Mouse (Mus musculus) ES-CJ7 (cell line): ENCODE measurements around the gene Fam177a.
A peak's percentile ranks its signal among the peaks of the same experiment; 100 is the strongest.
"Not testable (repeated sequence)": the region's sequence is repeated elsewhere in the genome, so short reads cannot be mapped to it uniquely, and the experiment has no call there.

ENCODE experiments used
- DNase-seq: peaks from one replicate; pipeline ENCODE4 v3.0.0; 2011; ENCODE audit warnings: low read depth, low spot score

Gene Fam177a

DNA sequence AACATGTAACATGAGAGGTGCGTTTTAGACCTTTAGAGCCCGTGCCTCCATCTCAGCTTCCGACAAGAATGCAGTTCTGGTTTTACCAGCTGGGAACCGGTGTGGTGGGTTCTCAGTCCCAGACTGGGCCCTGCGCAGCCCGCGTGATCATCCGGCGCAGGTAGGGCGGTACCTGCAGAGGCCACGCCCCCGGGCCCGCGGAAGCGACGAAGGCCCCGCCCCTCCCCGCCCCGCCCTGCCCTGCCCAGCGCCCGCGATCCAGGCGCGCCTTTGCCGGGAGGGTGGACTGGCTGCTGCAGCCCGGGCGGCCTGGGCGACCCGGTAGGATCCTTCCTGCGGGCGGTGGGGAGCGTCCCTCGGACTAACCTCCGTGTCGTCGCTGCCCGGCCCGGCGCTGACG, at the start of gene Fam177a:
Gene Fam177a, plus strand, starts transcription at position 228 of the 400 bp plus-strand sequence.
- not testable (repeated sequence) for DNase-seq

DNA sequence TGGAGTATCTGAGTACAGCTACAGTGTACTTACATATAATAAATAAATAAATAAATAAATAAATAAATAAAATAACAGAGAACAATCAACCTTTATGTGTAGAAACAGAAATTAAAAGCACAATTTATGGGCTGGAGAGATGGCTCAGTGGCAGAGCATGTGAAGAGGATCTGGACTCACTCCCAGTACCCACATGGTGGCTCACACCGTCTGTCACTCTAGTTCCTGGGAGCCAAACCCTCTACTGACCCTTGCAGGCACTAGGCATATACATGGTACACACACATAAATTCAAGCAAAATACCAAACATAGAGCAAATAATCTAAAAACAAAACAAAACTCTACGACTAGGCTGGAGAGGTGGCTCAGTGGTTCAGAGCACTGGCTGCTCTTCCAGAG, 49.0 kb upstream of the Fam177a start:
- DNase-seq, result no peak

DNA sequence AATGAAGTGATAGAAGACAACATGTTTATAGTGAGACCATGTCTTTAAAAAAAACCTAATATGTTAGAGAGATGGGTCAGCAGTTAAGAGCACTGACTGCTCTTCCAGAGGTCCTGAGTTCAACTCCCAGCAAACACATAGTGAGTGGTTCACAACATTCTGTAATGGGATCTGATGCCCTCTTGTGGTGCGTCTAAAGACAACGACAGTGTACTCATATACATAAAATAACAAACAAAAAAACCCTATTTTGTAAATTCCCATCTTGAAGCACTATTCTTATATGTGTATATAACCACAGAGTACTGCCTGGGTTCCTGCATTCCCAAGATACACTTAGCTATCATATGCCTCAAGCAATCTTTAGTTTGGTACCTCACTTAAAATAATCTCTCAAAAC, 45.6 kb upstream of the Fam177a start:
- not testable (repeated sequence) for DNase-seq

DNA sequence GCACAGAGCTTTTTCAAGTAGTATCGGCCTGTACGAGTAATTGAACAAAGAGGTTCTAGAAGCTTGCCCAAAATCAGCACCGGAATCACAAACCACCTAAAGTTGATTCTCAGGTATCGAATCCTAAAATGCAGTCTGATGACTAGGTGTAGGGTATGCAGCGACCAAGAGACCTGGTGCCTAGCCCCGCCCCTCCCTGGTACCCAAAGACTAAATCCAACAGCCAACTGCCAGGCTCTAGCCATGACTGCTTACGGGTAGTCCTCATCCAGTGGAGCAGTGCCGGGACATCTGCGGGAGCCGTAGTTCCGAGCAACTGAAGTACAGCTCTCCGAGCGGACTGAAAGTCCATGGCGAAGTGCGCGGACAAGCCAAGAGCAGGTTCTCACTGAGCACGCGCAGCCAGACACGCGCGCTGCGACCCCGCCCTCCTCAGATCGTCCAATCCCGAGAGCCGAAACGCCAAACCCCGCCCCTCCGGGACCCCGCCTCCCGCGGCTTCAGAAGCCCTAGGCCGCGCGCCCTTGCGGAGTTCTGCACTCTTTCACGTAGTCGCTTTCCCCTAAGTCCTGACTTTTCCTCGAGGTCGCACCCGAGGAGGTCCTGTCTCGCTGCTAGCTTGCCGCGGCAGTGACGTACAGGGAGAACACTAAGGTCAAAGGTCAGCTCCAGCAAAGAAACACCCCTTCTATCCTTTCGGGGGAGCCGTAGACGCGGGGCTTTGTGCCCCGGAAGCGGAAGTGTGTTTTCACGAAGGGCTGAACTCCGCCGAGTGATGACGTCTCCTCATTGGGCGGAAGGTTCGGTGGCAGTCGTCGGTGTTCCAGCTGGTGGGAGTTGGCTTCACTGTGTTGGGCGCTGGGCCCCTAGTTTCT, 44.3 kb upstream of the Fam177a start, which contains the start of the genes 2700097O09Rik and Srp54a:
Gene 2700097O09Rik, minus strand, starts transcription at position 385 of the 875 bp plus-strand sequence.
Gene Srp54a, plus strand, starts transcription at position 537 of the 875 bp plus-strand sequence.
- DNase-seq, result peak; percentile 93

DNA sequence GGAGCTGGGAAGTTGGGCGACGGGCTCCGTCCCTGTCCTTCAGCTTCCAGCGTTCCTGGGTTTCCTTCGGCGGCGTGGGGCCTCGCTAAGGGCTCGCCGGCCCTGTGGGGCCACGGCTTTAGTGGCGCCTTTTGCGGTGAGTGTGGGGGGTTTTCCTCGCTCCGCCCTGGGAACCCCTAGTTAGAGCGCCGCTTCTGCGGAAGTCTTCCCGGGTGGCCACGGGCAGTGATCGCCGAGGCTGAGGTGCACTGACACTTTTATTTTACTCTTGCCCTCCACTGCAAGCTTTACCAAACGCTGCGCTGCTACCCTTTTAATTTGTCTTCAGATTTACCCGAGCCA, 43.7 kb upstream of the Fam177a start:
- not testable (repeated sequence) for DNase-seq

DNA sequence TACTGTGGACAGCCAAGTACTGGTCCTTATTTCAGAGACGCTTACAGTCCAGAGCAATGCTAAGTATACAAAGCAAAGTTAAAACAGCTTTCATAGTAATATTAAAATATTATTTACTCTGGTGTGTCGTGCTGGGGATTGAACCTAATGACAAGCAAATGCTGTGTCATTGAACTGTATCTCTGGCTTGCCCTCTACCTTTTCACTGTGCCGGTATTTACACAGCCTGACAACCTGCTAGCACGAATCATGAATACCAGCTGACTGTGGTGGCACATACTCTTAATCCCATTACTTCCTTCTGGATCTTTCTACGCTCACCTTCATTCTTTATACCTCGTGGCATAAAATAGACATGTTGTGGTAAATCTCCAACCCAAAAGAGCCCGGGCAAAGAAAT, 32.1 kb upstream of the Fam177a start:
- not testable (repeated sequence) for DNase-seq

DNA sequence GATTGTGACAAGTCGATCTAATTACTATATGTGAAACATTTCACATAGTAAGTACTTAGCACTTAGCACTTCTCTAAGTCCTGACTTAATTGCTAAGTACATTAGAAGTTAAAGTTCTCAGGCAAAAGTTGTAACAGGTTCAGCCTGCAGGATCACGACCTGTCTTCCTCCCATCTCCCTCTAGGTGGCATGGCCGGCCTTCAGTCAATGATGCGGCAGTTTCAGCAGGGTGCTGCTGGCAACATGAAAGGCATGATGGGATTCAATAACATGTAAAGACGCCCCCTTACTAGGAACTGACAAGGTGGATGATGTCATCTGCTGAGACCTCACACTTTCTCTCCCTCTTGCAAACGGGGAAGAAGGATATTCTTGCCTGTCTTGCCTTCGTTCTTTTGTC, 11.7 kb upstream of the Fam177a start:
- not testable (repeated sequence) for DNase-seq

DNA sequence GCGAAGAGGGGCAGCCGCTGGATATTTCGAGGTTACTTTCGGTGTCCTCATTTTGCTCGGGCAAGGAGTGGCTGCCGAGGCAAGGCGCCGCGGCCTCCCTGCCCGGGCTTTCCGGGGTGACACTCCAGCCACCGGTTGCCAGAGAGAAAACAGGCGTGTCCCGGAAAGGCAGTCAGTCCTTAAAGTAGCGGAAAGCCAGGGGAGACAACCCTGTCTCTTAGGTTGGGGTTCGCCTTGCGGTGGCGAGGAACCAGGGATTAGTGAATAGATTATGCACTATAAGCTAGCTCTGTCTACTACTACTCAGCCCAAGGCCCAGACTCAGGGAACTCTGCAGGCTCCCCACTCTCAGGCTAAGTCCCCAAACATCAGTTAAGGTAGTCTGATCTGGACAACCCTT, 462 bp downstream of the Fam177a start:
- not testable (repeated sequence) for DNase-seq

DNA sequence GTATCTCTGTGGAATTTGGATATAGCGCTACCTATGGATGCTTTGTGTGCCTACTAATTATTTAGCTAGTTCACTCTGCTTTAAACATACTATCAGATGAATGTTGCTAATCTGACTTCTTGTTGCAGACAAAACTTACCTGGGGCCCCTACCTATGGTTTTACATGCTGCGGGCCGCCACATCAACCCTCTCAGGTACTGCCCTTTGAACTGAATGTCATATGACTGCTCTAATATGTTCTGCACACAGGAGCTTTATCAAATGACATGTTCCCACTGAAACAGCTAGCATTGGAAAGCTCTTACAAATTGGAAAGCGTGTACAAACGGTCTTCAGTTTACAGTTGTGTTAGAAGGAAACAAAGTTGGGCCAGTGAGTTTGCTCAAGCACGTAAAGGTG, 11.3 kb downstream of the Fam177a start:
- DNase-seq, result not testable (repeated sequence)

DNA sequence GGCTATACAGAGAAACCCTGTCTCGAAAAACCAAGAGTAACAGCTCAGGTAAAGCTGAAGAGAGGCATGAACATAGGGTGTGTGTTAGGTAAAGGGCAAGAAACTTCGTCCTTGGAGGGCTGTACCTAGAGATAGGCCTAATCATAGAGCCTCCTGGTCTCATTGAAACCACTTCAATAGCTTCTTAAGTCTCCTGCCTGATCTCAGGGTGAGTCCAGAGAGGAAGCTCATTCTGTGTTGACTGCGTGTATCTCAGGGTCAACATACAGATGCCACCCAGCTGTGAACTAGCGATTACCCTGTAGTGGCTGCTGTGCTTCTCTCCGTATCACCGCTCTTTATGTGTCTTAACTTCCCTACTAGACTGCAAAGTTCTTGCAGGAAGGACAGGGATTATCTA, 13.6 kb downstream of the Fam177a start:
- DNase-seq, result not testable (repeated sequence)

DNA sequence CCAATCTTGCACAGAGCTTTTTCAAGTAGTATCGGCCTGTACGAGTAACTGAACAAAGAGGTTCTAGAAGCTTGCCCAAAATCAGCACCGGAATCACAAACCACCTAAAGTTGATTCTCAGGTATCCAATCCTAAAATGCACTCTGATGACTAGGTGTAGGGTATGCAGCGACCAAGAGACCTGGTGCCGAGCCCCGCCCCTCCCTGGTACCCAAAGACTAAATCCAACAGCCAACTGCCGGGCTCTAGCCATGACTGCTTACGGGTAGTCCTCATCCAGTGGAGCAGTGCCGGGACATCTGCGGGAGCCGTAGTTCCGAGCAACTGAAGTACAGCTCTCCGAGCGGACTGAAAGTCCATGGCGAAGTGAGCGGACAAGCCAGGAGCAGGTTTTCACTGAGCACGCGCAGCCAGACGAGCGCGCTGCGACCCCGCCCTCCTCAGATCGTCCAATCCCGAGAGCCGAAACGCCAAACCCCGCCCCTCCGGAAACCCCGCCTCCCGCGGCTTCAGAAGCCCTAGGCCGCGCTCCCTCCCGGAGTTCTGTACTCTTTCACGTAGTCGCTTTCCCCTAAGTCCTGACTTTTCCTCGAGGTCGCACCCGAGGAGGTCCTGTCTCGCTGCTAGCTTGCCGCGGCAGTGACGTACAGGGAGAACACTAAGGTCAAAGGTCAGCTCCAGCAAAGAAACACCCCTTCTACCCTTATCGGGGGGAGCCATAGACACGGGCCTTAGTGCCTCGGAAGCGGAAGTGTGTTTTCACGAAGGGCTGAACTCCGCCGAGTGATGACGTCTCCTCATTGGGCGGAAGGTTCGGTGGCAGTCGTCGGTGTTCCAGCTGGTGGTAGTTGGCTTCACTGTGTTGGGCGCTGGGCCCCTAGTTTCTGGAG, 30.5 kb downstream of the Fam177a start, which contains the start of gene Srp54b:
Gene Srp54b, plus strand, starts transcription at position 546 of the 890 bp plus-strand sequence.
- not testable (repeated sequence) for DNase-seq

DNA sequence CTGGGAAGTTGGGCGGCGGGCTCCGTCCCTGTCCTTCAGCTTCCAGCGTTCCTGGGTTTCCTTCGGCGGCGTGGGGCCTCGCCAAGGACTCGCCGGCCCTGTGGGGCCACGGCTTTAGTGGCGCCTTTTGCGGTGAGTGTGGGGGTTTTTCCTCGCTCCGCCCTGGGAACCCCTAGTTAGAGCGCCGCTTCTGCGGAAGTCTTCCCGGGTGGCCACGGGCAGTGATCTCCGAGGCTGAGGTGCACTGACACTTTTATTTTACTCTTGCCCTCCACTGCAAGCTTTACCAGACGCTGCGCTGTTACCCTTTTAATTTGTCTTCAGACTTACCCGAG, 31.1 kb downstream of the Fam177a start:
- not testable (repeated sequence) for DNase-seq

DNA sequence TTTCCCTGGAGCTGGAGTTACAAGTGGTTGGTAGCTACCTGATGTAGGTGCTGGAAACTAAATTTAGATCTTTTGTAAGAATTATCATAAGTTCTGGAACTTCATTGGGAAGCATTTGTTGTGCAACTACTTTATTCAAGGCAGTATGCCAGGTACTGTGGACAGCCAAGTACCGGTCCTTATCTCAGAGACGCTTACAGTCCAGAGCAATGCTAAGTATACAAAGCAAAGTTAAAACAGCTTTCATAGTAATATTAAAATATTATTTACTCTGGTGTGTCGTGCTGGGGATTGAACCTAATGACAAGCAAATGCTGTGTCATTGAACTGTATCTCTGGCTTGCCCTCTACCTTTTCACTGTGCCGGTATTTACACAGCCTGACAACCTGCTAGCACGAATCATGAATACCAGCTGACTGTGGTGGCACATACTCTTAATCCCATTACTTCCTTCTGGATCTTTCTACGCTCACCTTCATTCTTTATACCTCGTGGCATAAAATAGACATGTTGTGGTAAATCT, 42.8 kb downstream of the Fam177a start:
- DNase-seq, result not testable (repeated sequence)

DNA sequence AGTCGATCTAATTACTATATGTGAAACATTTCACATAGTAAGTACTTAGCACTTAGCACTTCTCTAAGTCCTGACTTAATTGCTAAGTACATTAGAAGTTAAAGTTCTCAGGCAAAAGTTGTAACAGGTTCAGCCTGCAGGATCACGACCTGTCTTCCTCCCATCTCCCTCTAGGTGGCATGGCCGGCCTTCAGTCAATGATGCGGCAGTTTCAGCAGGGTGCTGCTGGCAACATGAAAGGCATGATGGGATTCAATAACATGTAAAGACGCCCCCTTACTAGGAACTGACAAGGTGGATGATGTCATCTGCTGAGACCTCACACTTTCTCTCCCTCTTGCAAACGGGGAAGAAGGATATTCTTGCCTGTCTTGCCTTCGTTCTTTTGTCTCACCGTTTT, 63.4 kb downstream of the Fam177a start:
- not testable (repeated sequence) for DNase-seq

DNA sequence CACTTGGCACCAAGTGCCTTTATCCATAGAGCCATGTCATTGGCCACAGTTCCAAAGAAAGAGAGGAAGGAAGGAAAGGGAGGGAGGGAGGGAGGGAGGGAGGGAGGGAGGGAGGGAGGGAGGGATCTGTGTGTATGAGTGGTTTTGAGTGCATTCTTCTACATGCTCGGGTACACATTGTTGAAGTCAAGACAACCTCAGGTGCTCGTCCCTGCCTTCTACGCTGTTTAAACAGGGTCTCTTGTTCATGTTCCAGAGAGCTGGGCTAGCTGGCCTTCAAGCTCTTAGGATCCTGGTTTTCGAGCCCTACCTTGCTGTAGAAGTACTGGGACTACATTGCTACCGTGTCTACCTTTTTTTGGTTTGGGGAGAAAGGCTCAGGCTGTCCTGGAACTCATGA, 64.9 kb downstream of the Fam177a start:
- DNase-seq, result not testable (repeated sequence)
